Mouse (Mus musculus): ENCODE results near the gene Zp2.

Zp2 gene

DNA sequence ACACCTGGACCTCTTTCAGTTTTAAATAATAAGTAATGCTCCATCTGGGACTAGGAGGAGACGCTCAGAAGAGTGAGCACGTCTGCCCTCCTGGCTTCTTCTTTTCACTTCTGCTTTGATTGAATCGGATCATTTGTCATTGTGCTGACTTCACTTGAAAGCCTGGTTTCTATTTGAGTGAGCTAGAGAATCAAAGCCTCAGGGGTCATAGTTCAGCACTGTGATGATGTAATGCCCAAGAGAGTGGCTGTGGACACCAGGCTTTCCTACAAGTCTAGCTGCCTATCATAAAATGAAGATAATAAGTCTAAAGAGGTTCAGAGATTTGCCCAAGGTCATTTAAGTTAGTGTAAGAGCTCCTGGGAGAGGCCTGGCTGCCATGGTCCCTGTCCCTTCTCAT, 5.2 kb upstream of the Zp2 start:
- no peak for ATAC-seq (ENCODE audit: insufficient number of reproducible peaks, low FRiP score, low TSS enrichment)

DNA sequence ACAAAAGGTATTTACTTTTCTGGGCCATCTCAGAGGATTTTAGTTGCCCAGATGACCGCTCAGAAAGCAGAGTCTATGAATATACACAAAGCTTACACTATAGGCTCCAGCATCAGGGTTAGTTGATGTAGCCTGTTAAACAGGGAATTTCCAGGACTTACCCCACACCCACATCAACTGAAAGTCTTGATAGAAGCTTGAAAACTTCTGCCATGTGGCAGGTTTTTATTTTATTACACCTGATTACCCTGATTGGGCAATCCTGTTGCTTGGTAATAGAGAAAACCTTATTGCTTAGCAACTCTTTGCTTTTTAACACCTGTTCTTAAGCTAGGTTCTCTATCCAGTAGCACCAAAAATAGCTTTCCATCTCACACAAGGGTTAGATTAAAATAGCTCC, 2.3 kb downstream of the Zp2 start:
- ATAC-seq (ENCODE audit: insufficient number of reproducible peaks, low FRiP score, low TSS enrichment): no peak

DNA sequence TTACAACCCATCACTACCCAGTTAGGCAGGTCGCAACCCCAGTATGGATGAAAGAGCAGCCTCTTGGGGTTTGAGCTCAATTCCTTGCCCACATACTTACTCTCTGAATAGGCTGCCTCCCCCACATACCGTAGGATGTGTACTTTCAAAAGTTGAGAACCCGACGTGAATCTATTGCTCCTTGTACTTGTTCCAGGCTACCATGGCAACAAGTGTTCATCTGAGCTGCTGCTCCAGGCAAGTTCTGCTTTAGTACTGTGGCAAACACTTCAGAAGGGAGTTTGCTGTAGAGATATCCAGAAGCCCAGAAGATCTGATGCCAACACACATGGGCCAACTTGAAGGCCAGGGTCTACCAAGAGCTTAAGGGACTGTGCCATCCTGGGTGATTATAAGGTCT, 16.1 kb downstream of the Zp2 start:
- no peak for ATAC-seq (ENCODE audit: insufficient number of reproducible peaks, low FRiP score, low TSS enrichment)

DNA sequence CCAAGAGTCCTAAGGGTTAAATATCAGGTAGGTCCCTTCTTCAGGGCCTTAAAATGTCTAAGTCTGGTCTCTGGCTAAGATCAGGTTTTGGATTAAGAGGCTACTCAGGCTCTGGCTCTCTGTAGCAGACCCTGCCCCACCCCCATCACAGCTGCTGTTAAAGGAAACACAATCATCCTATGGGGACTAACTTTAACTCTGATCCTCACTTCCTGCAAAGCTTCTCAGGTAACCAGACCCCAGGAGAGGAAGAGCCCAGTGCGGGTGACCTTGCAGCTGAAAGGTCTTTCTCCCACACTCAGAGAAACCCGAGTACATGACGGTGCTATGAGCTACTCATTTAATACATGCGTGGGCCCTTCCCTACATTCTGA, 17.4 kb downstream of the Zp2 start:
- ATAC-seq (ENCODE audit: insufficient number of reproducible peaks, low FRiP score, low TSS enrichment): no peak

DNA sequence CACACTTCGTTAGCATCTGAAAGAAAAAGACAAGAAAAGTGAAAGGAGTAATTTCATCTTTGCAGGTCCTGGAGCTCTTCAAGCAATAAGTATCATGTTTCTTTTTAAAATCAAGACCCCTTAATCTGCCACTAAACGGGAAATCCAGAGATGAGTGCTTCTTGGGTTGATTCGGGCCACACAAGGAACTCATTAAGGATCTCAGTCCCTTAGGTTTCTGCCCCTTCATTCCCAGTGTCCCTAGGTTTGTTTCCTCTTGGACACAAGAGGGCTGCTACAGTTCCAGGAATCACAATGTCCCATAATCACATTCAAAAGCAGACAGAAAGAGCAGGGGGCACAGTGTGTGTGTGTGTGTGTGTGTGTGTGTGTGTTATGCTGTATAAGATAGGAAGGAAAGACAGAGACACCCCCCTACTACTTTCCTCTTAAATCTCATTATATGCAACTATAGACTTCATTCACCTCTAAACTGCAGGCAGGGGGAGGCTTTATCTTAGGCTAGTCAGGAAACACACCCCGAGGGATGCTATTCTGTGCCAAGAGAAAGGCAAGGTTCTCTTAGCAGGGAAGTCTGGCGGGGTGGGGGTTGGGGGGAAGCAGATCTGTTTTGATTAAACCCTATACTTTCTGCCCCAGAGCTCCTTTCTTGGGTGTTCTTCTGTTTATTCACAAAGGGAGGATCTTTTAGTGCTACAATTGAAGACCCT, 18.0 kb downstream of the Zp2 start:
- ATAC-seq (ENCODE audit: insufficient number of reproducible peaks, low FRiP score, low TSS enrichment): no peak

DNA sequence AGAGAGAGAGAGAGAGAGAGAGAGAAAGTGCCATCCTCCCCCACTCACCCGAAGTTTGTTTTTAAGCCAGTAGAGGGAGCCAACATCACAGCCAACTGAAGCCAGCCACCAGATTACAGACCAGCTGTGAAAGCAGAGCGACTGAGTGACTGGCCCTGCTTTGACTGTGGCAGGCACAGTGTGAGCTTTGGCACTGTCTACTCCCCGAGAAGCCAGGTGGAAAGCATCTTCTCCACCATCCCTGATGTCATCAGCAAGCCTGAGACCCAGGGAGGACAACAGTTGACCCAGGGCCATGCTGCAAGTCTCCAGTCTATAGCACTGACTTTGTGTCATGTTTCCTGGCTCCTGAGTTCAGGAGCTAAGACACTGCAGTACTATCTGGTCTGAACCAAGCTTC, 20.2 kb downstream of the Zp2 start:
- ATAC-seq (ENCODE audit: insufficient number of reproducible peaks, low FRiP score, low TSS enrichment): peak; percentile 64; the same call in 1 of the 2 replicates

DNA sequence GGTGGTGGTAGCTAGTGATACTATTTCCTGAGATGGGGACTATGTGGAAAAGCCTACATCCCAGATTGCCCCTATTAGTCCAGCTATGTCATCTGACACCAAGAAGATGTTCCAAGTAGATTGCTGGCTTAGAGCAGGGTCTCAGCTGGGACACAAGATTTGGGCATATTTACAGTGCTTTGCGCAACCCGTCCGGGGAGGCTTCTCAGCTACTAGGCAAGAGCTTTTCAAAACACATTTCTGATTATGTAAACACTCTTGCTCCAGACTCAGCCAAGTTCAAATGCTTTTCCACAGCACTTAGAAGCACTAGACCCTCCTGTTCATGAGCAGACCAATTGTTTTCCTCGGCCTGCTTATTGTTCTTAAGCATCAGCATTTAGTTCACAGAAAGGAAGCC, 21.3 kb downstream of the Zp2 start:
- ATAC-seq (ENCODE audit: insufficient number of reproducible peaks, low FRiP score, low TSS enrichment): no peak

DNA sequence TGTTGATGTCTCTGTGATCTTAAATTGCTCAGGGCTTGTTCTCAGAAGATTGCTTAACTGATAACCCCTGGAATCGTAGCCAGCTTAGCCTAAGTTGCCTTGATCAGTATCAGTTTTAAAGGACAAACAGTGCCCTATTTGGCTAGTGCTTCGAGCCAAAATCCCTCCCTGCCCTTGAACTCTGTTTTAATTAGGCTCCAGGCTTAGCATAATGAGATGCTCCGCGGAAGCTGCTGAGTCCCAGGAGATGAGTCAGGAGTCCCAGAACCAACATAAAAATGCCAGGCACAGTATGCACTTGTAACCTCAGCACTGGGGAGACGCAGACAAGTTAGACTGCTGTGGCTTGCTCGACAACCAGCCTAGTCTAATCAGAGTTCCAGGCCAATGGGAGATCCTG, 27.6 kb downstream of the Zp2 start:
- no peak for ATAC-seq (ENCODE audit: insufficient number of reproducible peaks, low FRiP score, low TSS enrichment)

DNA sequence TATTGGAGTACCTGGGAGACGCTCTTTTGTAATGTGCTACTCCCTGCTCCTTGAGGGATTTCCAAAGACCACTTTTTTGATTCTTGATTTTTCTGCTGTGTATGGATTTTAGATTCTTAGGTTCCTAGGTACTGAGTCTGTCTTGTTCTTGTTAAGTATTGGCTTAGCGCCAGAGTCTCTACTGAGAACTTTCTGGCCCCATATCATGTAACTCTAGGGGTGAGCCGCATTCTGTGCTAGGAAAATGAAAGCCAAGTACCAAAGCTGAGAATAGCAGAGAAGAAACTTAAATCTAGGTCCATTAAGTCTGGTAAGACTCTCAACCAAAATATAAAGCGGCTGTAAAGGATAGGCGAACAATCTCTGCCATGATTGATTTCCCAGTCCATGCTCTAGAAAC, 28.1 kb downstream of the Zp2 start:
- ATAC-seq (ENCODE audit: insufficient number of reproducible peaks, low FRiP score, low TSS enrichment): no peak

DNA sequence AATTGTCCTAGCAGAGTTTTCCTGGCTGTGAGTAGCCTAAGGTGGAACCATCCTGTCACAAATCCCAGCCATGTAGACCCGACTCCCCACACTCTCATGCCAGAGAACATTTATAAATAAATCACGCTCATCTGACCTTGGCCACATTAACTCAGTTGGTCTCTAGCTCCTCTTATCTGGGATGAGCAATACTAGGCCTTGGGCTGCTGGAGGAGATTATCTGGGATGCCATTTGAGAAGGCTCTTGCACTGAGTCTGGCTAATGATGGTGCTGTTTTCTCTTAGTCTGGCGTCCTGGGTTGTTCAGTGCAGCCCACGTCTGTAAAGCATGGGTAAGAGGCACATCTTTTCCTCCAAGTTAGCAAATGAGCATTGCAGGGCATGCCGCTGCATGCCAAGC, 35.4 kb downstream of the Zp2 start:
- no peak for ATAC-seq (ENCODE audit: insufficient number of reproducible peaks, low FRiP score, low TSS enrichment)

DNA sequence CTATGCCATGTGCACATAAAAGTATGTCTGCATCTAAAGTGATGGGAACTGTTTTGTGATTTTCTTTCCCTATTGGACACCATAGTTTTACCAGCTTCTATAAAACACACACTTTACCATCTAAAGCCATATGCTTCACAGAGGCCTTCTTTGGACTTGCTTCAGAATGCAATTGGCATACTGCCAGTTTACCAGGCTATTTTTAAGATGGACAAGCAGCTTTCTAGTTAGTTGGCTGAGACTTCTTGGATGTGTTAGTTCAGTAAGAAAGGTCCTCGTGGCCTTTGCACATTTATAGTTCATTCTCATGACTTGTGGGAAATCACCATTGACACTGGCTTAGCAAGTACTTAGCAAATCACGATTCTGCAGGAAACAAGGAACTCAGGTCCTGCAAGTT, 38.7 kb downstream of the Zp2 start:
- no peak for ATAC-seq (ENCODE audit: insufficient number of reproducible peaks, low FRiP score, low TSS enrichment)

DNA sequence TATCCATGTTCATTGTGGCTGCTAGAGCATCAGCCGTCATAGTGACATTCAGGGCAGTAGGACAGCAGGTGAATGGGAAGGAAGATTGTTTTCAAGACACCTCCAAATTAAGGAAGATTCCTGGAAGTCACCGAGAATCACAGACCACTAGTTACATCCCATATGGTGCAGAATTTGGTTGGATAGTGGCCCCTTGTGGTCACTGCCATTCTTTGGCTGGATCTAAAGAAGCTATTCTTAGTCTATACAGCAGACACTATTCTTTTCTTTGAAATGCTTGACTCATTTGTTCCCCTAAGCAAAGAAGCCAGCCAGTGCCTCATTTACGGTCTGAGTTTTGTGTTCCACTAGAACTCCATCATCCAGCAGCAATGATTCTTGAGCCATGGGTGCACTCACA, 40.1 kb downstream of the Zp2 start:
- ATAC-seq (ENCODE audit: insufficient number of reproducible peaks, low FRiP score, low TSS enrichment): no peak

DNA sequence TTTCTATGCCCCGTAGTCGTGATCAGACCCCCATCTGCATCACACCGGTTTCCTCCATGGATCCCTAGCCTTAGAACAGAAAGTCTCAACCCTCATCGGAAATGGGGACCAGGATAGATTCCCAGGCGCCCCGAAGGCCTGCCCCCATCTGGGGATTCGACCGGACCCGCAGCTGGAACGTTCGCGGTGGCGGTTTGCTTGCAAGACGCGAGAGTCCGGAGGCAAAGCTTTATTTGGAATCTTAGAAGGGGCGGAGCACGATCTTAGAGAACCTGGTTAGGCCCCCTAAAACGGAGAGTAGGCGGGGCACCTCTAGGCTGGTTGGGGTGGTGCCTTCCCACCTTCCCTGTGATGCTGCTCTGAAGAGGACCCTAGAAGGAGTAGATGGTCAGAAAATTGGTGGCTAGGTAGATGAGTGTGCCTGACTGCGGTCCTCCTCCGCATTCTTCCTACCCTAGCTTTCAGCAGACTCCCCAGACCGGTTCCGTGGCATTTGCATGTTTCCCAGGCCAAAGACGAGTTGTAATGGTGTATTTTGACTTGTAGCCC, 42.0 kb downstream of the Zp2 start:
- no peak for ATAC-seq (ENCODE audit: insufficient number of reproducible peaks, low FRiP score, low TSS enrichment)

DNA sequence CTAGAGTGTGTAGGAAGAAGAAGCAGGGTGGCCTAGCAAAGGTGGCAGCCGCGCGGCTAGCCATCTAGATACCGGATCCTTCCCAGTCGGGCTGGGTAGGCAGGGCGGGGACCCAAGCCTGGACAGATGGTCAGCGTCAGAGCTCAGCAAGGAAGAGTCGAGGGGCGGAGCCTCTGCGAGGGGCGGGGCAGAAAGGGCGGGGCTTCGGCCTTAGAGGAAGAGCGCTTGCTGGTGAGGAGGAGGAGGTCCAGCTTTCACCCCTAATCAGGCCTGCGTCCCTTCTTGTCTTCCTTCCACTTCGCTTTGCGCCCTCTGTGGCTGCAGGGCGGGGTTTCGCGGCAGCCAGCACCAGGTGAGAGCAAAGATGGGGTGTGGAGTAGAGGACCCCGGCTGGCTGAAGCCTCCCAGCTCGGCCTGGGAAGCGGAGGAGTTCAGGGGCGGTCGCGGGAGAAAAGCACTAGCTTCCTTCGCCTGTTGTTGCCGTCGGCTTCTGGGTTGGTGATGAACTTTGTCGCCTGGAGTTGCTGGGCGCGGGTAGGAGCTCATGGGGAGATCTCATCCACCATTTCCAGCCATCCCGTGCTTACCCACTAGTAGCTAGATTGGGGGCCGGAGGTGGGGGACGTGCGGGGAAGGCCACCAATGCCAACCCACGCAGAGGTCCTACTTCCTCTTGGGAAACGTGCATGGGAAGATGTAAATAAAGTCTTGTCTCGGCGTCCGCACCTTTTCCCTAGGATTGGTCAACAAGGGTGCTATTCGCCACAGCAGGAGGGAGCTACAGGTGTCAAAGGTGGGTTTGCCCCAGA, 42.7 kb downstream of the Zp2 start, which contains the start of gene Tmem159:
Gene Tmem159 (plus strand): TSS at position 190 of the 809 bp plus-strand sequence.
- ATAC-seq (ENCODE audit: insufficient number of reproducible peaks, low FRiP score, low TSS enrichment): peak; percentile 85

DNA sequence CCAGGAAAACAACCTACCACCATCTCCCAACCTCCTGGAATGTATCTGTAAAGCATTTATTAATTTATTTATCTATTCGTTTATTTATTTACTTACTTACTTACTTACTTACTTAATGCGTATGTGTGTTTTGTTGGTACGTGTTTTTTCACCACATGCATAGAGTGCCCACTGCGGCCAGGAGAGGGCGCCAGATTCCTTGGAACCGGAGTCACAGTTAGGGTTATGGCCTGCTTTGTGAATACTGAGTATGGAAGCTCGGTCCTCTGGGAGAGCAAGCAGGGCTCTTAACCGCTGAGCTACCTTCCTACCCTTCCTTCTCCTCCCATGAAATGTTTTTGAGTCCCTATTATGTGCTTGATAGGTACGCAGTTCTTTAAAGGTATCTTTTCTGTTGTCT, 46.7 kb downstream of the Zp2 start:
- no peak for ATAC-seq (ENCODE audit: insufficient number of reproducible peaks, low FRiP score, low TSS enrichment)

DNA sequence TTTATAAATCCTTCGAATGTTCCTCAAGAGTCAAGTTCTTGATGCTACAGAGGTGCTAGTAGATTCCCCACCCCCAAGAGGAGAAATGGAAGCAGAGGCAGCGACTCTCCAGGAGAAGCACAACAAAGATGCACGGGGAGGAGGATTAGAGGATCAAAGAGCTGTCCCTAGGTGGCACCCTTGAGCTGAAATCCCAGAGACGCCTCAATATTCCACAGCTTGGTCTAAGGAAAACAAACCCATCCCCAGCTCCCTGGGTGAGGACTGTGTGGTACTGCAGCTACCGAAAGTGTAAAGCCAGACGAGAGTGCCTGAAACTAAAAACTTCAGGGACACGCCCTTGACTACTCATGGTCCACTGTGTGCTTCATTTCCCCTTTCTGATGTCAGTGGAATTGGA, 47.2 kb downstream of the Zp2 start:
- ATAC-seq (ENCODE audit: insufficient number of reproducible peaks, low FRiP score, low TSS enrichment): peak; percentile 52; the same call in 1 of the 2 replicates

DNA sequence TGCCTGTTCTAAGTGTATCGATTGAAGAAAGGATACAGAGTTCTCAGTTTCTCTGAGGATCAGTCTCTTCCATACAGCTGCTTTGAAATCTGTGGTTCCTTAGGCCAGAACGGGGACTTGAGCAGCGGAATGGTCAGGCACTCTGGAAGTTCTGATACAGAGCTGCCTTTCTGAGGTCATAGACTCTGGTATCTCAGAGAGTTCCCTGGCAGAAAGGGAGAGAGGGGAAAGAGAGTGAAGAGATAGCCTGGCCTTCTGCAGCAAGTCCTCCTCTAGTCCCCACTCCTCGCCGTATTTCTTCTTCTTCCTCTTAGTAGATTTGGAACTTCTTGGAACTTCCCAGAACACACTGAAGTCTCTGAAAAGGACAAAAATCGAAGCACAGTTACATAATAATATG, 49.9 kb downstream of the Zp2 start, which contains the start of gene Dnah3:
Gene Dnah3 (minus strand): TSS at position 101 of the 400 bp plus-strand sequence.
- ATAC-seq (ENCODE audit: insufficient number of reproducible peaks, low FRiP score, low TSS enrichment): no peak

DNA sequence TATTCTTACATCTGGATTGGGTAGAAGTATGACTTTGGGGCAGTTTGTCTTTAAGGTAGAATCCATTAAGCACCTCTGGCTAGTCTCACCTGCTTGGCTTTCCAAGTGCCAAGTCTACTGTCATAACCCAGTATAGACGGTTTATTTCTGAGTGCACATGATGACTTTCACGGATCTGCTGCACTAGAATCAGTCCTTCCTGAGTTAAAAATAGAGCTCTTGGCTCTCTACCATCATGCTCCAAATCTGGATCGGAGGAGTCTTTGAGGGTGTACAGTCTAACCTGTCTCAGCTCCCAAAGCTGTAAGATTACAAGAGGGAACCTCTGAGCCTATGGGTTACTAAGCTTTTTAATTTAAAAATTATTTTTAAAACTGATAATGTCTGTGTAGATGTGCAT, 50.9 kb downstream of the Zp2 start:
- ATAC-seq (ENCODE audit: insufficient number of reproducible peaks, low FRiP score, low TSS enrichment): no peak

DNA sequence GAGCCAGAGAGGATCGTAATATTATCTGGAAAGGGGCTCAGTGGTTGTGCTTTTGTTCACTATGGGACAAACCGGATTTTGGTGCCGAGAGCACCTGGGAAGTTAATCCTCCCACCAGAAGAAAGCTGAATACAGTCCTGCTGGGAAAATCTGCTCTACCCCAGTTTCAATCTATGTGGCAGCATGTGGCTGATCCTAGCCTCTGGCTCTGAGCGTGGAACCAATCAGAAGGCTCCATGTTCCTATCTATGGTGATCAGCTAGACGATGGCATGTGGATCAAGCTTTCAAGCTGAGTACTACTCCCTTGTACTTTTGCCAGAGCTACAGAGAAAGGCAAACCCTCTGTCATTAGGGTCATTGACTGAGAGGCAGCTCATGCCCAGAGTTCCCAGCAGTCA, 52.1 kb downstream of the Zp2 start:
- ATAC-seq (ENCODE audit: insufficient number of reproducible peaks, low FRiP score, low TSS enrichment): no peak

DNA sequence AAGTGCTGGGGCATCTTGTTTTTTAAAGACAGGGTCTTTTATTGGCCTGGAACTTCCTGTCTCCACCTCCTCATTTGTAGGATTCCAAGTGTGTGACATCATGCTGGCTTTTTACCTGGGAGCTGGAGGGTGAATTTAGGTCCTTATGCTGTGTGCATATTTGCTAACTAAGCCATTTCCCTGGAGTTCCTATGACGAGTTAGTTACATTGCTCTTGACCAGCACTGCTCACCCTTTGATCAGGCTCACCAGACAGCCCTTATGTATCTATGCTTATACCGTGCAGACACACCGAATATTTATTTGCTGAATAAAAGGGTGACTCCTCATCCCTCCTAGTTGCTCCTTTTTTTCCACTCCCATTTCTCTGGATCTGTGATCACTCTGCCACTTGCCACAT, 64.9 kb downstream of the Zp2 start:
- ATAC-seq (ENCODE audit: insufficient number of reproducible peaks, low FRiP score, low TSS enrichment): no peak
